Mouse (Mus musculus) limb, embryonic 12.5 days (tissue): ENCODE measurements around the gene Ccdc150. TPM values are rescaled to one million over a fixed set of nuclear protein-coding genes. Genes with fewer than 3 reads are reported as not detected.

ENCODE experiments used
- ATAC-seq: fragments of 200-750 bp; cut with Nextera tagmentation; 2 replicates; pipeline ENCODE4 v1.8.0; 2017; ENCODE audit warnings: low read depth, moderate TSS enrichment; ENCODE audit not compliant: insufficient number of reproducible peaks, insufficient read depth, low FRiP score, low TSS enrichment
- H3K27ac ChIP-seq: fragments of 300-500 bp; sonication (generic); 2 replicates; pipeline ENCODE4 v1.5.1; 2016; ENCODE audit warnings: mild to moderate bottlenecking, moderate library complexity
- H3K27me3 ChIP-seq: fragments of 300-500 bp; sonication (generic); 2 replicates; pipeline ENCODE4 v1.6.1; 2016; ENCODE audit warnings: mild to moderate bottlenecking, moderate library complexity
- H3K36me3 ChIP-seq: fragments of 300-500 bp; sonication (generic); 2 replicates; pipeline ENCODE4 v1.6.1; 2016; ENCODE audit warnings: mild to moderate bottlenecking, moderate library complexity
- H3K4me1 ChIP-seq: fragments of 300-500 bp; sonication (generic); replicated peaks from 2 replicates; pipeline ENCODE4 v1.6.1; 2016
- H3K4me2 ChIP-seq: fragments of 300-500 bp; sonication (generic); 2 replicates; pipeline ENCODE4 v1.6.1; 2016; ENCODE audit warnings: mild to moderate bottlenecking, moderate library complexity
- H3K4me3 ChIP-seq: fragments of 300-500 bp; sonication (generic); replicated peaks from 2 replicates; pipeline ENCODE4 v1.5.1; 2016; ENCODE audit warnings: mild to moderate bottlenecking
- H3K9ac ChIP-seq: fragments of 300-500 bp; sonication (generic); replicated peaks from 2 replicates; pipeline ENCODE4 v1.6.1; 2016; ENCODE audit warnings: mild to moderate bottlenecking, moderate library complexity
- H3K9me3 ChIP-seq: fragments of 300-500 bp; sonication (generic); 2 replicates; pipeline ENCODE4 v1.6.1; 2016; ENCODE audit warnings: mild to moderate bottlenecking, moderate library complexity
- WGBS: fragments of 180-500 bp; shearing (Covaris S2); methylation state at CpG from one replicate; pipeline ENCODE4 v1.1.7; 2016; 5-methylcytosine and 5-hydroxymethylcytosine counted together
- polyA plus RNA-seq: library from polyadenylated mRNA; unstranded; fragments of >200 nt; fragmentation: Nextera tagmentation; extraction: Ambion mirVana; gene quantifications from 2 replicates; pipeline ENCODE4 v1.2.1, GENCODE M21; 2016

Gene Ccdc150
- polyA plus RNA-seq = 0.31 and 0.71 TPM in 2 replicates

DNA sequence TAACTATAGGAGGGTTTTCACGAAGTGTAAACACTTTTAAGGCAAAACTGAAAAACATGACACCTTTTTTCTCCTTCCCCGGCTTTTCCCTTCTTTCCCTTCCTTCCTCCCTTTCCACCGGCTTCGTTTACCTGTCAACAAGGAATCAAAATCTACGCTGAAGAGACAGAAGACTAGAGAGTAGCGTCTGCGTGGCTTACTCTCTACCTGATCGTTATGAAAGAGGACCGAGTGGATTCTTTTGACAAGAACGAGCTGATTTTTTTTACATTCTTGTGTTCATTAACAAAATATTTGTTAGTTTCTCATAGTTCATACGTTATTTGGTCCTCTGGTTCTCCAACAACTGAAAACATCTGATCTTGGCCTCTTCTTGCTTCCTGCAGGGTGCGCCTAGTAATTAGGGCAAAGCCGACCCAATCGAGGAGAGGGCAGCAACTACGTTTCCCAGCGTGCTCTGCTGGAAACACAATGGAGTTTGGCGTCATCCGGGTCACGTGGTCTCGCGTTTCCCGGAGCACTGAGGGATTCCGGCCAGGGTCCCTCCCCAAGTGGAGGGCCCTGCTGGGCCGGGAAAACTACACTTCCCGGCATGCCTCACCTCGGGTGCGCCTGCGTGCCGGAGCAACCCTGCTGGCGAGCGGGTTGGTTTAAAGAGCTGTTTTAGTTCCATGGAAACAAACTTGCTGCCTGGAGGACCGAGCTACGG, at the start of gene Ccdc150:
Ccdc150 (plus strand) TSS at position 526 of the 709 bp plus-strand sequence.
- Histone ChIP-seq H3K27ac (peak within 1 kb of the TSS; percentile 50; the same call in 1 of the 2 replicates), H3K9ac (peak within 1 kb of the TSS; percentile 61), H3K36me3 (no peaks in the 10 kb centered on the region), H3K27me3 (no peaks in the 10 kb centered on the region), H3K4me1 (0 out of 2 replicates have a peak, but pooled peaks cover 5% of the 10 kb centered on the region), H3K9me3 (no peaks in the 10 kb centered on the region), H3K4me3 (peak within 1 kb of the TSS; percentile 52), H3K4me2 (peak within 1 kb of the TSS; percentile 66)
- WGBS = 22% methylated on average over 33 of the region's 33 CpGs
- ATAC-seq = peak; percentile 100

DNA sequence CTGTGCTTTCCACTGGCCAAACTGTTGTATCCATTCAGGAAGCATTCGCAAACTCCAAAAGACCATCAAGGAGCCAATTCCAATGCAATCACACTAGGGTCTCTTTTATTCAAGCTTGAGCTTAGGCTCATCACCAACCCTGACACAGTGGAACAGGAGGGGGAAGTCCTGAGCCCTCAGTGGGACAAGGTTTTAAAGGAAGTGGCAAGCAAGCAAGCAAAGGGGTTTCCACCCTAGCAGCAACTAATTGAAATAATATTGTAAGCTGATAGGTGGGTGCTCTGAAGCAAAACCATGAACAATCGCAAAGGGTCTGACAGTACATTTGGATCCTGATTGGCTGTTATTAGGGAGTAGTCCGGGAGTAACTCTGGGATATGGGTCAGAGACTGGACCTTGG, 30.2 kb upstream of the Ccdc150 start:
- ATAC-seq = no peak
- Histone ChIP-seq H3K4me3 (no peak overlapping the region), H3K4me2 (no peak overlapping the region)

DNA sequence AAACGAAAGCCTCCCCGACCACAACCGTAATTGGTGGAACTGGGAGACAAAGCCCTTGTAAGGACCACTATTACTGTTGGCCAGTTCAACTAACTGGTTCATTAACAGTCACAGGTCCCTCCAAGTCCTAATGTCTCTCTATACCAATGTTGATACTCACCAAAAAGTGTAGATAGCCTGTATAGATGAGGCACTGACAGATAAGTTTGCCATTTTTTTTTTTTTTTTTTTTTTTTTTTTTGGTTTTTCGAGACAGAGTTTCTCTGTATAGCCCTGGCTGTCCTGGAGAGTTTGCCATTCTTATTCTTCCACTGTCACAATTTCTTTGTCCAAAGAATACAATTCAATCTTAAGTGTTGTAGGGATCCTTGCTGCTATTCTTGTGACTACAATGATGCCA, 7.8 kb upstream of the Ccdc150 start:
- no peak overlapping the region for H3K27ac ChIP-seq
- no peak for ATAC-seq
- no peak overlapping the region for H3K9ac ChIP-seq
- no peaks in the 10 kb centered on the region for H3K27me3 ChIP-seq
- no peaks in the 10 kb centered on the region for H3K4me1 ChIP-seq
- WGBS = 90% methylated on average over 4 of the region's 4 CpGs
- no peak overlapping the region for H3K4me3 ChIP-seq
- no peak overlapping the region for H3K4me2 ChIP-seq
- no peaks in the 10 kb centered on the region for H3K36me3 ChIP-seq
- H3K9me3 ChIP-seq = no peaks in the 10 kb centered on the region

More for the DNA sequence above, 30.2 kb upstream of the Ccdc150 start:
- no peaks in the 10 kb centered on the region for H3K27me3 ChIP-seq
- no peak overlapping the region for H3K9ac ChIP-seq
- H3K4me1 ChIP-seq = no peaks in the 10 kb centered on the region
- H3K36me3 ChIP-seq = no peaks in the 10 kb centered on the region
- 96% methylated on average over 3 of the region's 3 CpGs for WGBS
- no peaks in the 10 kb centered on the region for H3K9me3 ChIP-seq
- H3K27ac ChIP-seq = no peak overlapping the region

DNA sequence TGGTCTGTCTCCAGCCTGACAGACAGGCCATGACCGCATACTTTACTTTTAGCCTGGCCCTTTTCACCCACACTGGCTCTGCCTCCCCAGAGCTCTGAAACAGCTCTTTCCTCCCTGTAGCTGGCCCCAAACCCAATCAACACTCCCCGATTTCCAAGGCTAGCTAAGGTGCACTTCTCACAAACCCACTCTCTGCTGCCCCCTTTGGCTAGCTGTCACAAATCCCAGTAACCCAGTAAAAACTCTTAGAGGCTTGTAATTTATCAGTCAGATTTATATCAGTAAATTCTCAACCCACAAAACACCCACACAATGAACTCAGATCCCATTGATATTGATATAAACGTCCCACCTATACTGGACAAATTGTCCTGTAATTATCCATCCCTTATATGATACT, 25.1 kb downstream of the Ccdc150 start:
- Histone ChIP-seq H3K4me3 (no peak overlapping the region), H3K36me3 (no peaks in the 10 kb centered on the region), H3K27ac (no peak overlapping the region), H3K4me1 (no peaks in the 10 kb centered on the region), H3K9ac (no peak overlapping the region), H3K4me2 (no peak overlapping the region), H3K9me3 (no peaks in the 10 kb centered on the region), H3K27me3 (no peaks in the 10 kb centered on the region)
- WGBS = 60% methylated on average over 3 of the region's 3 CpGs
- ATAC-seq = no peak

DNA sequence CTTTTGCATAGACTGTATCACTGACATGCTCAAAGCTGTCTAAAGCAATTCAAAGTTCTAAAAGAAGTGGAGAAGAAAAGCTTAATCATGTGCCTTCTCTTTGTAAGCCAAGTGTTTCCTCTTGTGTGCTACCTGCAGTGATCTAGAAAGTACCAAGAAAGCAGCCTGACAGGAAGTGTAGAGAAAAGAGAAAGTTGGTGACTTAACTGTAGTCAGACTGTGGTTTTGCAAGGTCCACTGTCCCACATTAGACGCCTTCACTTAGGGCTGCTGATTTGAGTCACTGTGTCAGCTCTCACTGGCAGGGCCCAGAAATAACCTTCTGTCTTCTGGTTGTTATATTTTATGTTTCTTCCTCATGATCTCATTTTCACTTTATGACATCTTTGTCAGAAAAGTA, 29.1 kb downstream of the Ccdc150 start:
- Histone ChIP-seq H3K4me3 (no peak overlapping the region), H3K9me3 (no peaks in the 10 kb centered on the region), H3K9ac (no peak overlapping the region), H3K27me3 (no peaks in the 10 kb centered on the region), H3K4me1 (no peaks in the 10 kb centered on the region), H3K4me2 (no peak overlapping the region), H3K36me3 (no peaks in the 10 kb centered on the region), H3K27ac (no peak overlapping the region)
- 93% methylated on average over 1 of the region's 1 CpGs for WGBS
- no peak for ATAC-seq

DNA sequence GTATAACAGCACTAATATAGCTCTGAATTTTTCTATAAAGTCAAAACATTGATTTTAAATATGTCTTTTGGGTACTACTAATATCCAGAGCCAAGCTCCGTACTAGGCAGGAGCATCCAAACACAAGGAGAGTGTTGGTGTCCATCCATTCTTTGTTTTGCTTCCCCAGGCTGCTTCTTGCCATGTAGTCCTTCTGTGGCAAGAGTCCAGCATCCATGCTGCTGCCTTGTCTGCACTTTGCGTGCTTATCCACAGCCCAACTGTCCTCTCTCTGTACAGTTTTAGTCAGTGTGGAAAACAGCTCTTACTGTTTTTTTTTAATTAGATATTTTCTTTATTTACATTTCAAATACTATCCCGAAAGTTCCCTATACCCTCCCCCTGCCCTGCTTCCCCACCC, 30.2 kb downstream of the Ccdc150 start:
- Histone ChIP-seq H3K9ac (no peak overlapping the region), H3K4me2 (no peak overlapping the region), H3K9me3 (no peaks in the 10 kb centered on the region), H3K27me3 (no peaks in the 10 kb centered on the region), H3K4me1 (no peaks in the 10 kb centered on the region), H3K4me3 (no peak overlapping the region), H3K27ac (no peak overlapping the region), H3K36me3 (no peaks in the 10 kb centered on the region)
- ATAC-seq = no peak
- WGBS = 94% methylated on average over 3 of the region's 3 CpGs

DNA sequence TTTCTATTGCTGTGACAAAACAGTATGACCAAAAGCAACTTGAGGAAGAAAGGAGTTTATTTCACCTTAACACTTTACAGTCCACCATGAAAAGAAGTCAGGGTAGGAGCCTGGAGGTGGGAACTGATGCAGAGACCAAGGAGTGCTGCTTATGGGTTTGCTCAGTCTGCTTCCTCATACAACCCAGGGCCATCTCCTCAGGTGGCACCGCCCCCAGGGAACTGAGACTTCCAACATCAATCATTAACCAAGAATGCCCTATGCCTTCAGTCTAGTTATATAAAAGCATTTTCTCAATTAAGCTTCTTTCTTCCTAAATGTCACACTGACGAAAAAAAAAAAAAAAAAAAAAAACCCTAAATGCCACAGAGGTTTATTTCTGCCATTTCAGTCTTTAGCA, 55.9 kb downstream of the Ccdc150 start:
- no peaks in the 10 kb centered on the region for H3K9me3 ChIP-seq
- 78% methylated on average over 2 of the region's 2 CpGs for WGBS
- H3K4me3 ChIP-seq = no peak overlapping the region
- H3K36me3 ChIP-seq = no peaks in the 10 kb centered on the region
- no peak for ATAC-seq
- no peaks in the 10 kb centered on the region for H3K27me3 ChIP-seq
- H3K4me1 ChIP-seq = no peaks in the 10 kb centered on the region
- H3K4me2 ChIP-seq = no peak overlapping the region
- no peak overlapping the region for H3K27ac ChIP-seq
- H3K9ac ChIP-seq = no peak overlapping the region

DNA sequence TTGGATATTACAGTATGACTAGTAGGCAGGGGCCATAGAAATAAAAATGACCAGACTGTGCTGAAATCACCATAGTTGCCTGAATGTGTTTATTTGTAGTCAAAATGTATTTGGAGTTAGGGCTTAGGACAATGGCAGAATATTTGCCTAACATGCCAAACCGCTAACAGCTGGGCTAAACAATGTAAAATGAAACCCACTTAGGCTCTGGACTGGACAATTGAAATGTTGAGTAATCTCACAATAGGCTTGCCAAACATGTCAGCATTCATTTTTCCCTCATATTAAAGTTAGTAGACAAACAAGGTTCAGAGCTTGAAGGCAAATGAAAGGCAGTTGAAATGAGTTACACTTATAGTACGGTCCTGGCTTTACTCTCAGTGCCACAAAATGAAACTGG, 76.2 kb downstream of the Ccdc150 start:
- Histone ChIP-seq H3K36me3 (no peaks in the 10 kb centered on the region), H3K9ac (no peak overlapping the region), H3K4me1 (no peaks in the 10 kb centered on the region), H3K9me3 (peaks cover 9% of the 10 kb centered on the region; the same call in 1 of the 2 replicates), H3K27ac (no peak overlapping the region), H3K4me2 (no peak overlapping the region), H3K4me3 (no peak overlapping the region), H3K27me3 (no peaks in the 10 kb centered on the region)
- no peak for ATAC-seq
- WGBS = 89% methylated on average over 2 of the region's 2 CpGs

DNA sequence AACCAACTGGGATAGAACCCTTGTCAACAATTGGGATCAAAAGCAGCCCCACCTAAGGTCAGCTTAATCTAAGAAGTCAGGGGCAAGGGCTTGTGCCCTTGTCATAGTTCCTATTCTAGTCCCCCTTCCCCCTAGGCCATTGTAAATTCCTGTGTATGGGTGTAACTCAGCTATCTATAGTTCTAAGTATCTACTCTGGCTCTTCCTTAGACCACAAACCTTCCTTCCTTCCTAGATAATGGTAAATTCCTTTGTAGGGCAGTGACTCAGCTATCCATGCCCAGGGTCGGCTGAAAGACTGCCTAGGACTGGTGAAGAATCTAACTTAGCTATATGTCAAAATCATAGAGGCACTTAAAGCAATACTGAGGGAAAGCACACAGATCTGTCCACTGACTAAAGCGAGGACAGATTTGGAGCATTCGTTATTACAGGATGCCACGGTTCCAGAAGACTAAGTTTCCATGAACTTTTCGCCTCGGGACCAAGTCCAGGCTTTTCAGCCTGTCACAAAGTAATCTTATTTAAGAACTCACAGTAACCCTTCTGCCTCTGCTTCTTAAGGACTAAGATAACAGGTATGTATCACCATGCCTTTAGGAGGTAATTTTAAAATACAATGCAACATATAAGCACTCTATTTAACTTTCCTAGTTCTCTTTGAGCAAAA, 77.5 kb downstream of the Ccdc150 start:
- no peak for ATAC-seq
- Histone ChIP-seq H3K36me3 (no peaks in the 10 kb centered on the region), H3K4me2 (no peak overlapping the region), H3K4me3 (no peak overlapping the region), H3K27ac (no peak overlapping the region), H3K9me3 (peaks cover 9% of the 10 kb centered on the region; the same call in 1 of the 2 replicates), H3K4me1 (no peaks in the 10 kb centered on the region), H3K9ac (no peak overlapping the region), H3K27me3 (no peaks in the 10 kb centered on the region)
- 92% methylated on average over 6 of the region's 6 CpGs for WGBS

DNA sequence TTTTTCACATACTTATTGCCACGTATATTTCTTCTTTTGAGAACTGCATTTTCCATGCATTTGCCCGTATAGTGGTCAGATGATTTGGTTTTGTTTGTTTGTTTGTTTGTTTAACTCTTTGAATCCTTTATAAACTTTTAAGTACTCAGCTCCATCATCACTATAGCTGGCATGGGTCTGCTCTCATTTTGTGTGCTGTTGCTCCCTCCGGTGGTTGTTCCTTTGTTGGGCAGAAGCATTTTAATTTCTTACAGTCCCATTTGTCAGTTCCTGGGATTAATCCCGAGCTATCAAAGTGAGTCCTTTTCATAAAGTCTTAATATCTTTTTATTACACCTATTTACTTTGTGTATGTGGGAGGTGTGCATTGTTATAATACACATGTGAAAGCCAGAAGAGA, 82.5 kb downstream of the Ccdc150 start:
- Histone ChIP-seq H3K27me3 (no peaks in the 10 kb centered on the region), H3K4me3 (no peak overlapping the region), H3K4me2 (no peak overlapping the region), H3K27ac (no peak overlapping the region), H3K9ac (no peak overlapping the region), H3K36me3 (no peaks in the 10 kb centered on the region), H3K9me3 (no peaks in the 10 kb centered on the region), H3K4me1 (no peaks in the 10 kb centered on the region)
- no peak for ATAC-seq
- 50% methylated on average over 4 of the region's 4 CpGs for WGBS

DNA sequence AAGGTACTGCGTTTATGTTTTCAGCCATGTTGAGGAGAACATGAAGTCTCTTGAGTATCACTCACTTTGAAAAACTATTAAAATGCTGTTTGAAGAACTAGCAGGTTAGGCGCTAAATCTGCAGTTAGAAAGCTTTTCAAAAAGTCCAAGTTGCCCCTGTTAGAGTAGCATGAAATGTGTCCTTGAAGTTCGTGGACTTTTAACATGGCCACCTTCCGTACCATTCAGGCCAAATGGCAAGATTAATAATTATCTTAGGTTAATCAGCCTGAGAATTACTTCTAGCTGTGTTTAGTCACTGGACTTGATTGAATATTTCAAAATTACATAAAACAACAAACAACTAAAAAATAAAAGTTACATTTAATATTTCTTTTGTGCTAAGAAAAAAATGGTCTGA, 104.3 kb downstream of the Ccdc150 start:
- WGBS = 93% methylated on average over 4 of the region's 4 CpGs

More for the DNA sequence above, 104.3 kb downstream of the Ccdc150 start:
- Histone ChIP-seq H3K36me3 (no peaks in the 10 kb centered on the region), H3K27me3 (no peaks in the 10 kb centered on the region), H3K4me3 (no peak overlapping the region), H3K4me1 (no peaks in the 10 kb centered on the region), H3K27ac (no peak overlapping the region), H3K9me3 (no peaks in the 10 kb centered on the region), H3K4me2 (no peak overlapping the region), H3K9ac (no peak overlapping the region)
- ATAC-seq = no peak
